Mouse (Mus musculus) E14TG2a.4 (cell line): ENCODE data around the gene Dner.

Source experiments
- CTCF ChIP-seq: conservative IDR thresholded peaks from 2 replicates; pipeline ENCODE4 v1.5.1; 2014; ENCODE audit warnings: low read length
- NANOG ChIP-seq: IDR thresholded peaks from 2 replicates; pipeline ENCODE4 v1.6.1; 2014; ENCODE audit warnings: borderline replicate concordance, low read length, mixed read lengths

GRCm38 (mm10) chr1:84443050-84443449, 253.0 kb downstream of the Dner start:
- no peak for TF ChIP-seq CTCF
- TF ChIP-seq NANOG: no peak
